Mouse (Mus musculus) embryonic facial prominence, embryonic 10.5 days (tissue): ENCODE data around the gene Pxdn. TPM values are rescaled to one million over a fixed set of nuclear protein-coding genes. Genes with fewer than 3 reads are reported as not detected.

ENCODE experiments used
- DNase-seq: peaks from one replicate; pipeline ENCODE4 v3.0.0-alpha.2; 2017; ENCODE audit warnings: low spot score
- H3K27ac ChIP-seq: fragments of 300-500 bp; sonication (generic); replicated peaks from 2 replicates; pipeline ENCODE4 v1.5.1; 2016; ENCODE audit warnings: mild to moderate bottlenecking
- H3K27me3 ChIP-seq: fragments of 300-500 bp; sonication (generic); replicated peaks from 2 replicates; pipeline ENCODE4 v1.6.1; 2016; ENCODE audit warnings: low read depth, mild to moderate bottlenecking; ENCODE audit not compliant: poor library complexity, severe bottlenecking
- H3K36me3 ChIP-seq: fragments of 300-500 bp; sonication (generic); replicated peaks from 2 replicates; pipeline ENCODE4 v1.6.1; 2016; ENCODE audit warnings: mild to moderate bottlenecking, moderate library complexity
- H3K4me1 ChIP-seq: fragments of 300-500 bp; sonication (generic); 2 replicates; pipeline ENCODE4 v1.6.1; 2016
- H3K4me3 ChIP-seq: fragments of 300-500 bp; sonication (generic); 2 replicates; pipeline ENCODE4 v1.5.1; 2016; ENCODE audit warnings: mild to moderate bottlenecking, moderate library complexity
- H3K9me3 ChIP-seq: fragments of 300-500 bp; sonication (generic); 2 replicates; pipeline ENCODE4 v1.6.1; 2016; ENCODE audit warnings: mild to moderate bottlenecking
- WGBS: fragments of 180-500 bp; shearing (Covaris S2); methylation state at CpG from one replicate; pipeline ENCODE4 v1.1.7; 2016; 5-methylcytosine and 5-hydroxymethylcytosine counted together
- polyA plus RNA-seq: library from polyadenylated mRNA; unstranded; fragments of >200 nt; fragmentation: Nextera tagmentation; extraction: Ambion mirVana; gene quantifications from 2 replicates; pipeline ENCODE4 v1.2.1, GENCODE M21; 2016

Pxdn gene
- polyA plus RNA-seq, 1 experiment from 2014 or later = 113 TPM

- WGBS = 79% methylated on average over 8 of the region's 8 CpGs
Measured at GRCm38 (mm10) chr12:29934120-29934581, 3.3 kb upstream of the Pxdn start.

DNA sequence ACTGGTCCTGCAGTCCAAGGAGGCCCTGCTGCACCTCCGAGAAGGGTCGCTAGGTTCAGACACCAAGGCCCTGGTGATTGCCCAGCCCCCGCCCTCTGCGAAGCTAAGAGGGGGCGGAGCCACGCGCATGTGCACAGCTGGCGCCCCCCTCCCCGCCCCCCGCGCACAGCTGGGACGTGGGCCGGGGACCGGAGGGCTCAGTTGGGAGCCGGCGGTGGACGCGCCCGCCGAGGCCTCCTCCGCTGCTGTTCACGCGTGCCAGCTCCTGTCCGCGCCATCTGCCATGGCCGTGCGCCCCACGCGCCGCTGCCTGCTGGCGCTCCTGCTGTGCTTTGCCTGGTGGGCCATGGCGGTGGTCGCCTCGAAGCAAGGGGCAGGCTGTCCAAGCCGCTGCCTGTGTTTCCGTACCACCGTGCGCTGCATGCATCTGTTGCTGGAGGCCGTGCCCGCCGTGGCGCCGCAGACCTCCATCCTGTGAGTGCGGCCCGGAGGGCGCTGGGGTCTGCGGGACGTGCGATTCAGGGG, 505 bp downstream of the Pxdn start:
- H3K36me3 ChIP-seq = peaks cover 24% of the 10 kb centered on the region
- peaks cover 45% of the 10 kb centered on the region for H3K4me1 ChIP-seq
- H3K27me3 ChIP-seq = peaks cover 4% of the 10 kb centered on the region
- WGBS = under 1% methylated on average over 45 of the region's 49 CpGs
- H3K27ac ChIP-seq = peak overlapping the region; percentile 99
- no peaks in the 10 kb centered on the region for H3K9me3 ChIP-seq
- DNase-seq = peak; percentile 92
- H3K4me3 ChIP-seq = peak overlapping the region; percentile 98

More at GRCm38 (mm10) chr12:29934120-29934581, 3.3 kb upstream of the Pxdn start:
- DNase-seq = no peak
- Histone ChIP-seq H3K27ac (no peak overlapping the region), H3K36me3 (no peaks in the 10 kb centered on the region), H3K4me3 (no peak overlapping the region), H3K27me3 (peaks cover 4% of the 10 kb centered on the region), H3K9me3 (no peaks in the 10 kb centered on the region), H3K4me1 (peaks cover 17% of the 10 kb centered on the region)

- Histone ChIP-seq H3K4me1 (peaks cover 42% of the 10 kb centered on the region), H3K9me3 (no peaks in the 10 kb centered on the region), H3K36me3 (peaks cover 28% of the 10 kb centered on the region), H3K27me3 (peaks cover 4% of the 10 kb centered on the region), H3K27ac (peak overlapping the region; percentile 99), H3K4me3 (peak overlapping the region; percentile 98)
- WGBS = under 1% methylated on average over 40 of the region's 40 CpGs
- peak; percentile 79 for DNase-seq
Measured at GRCm38 (mm10) chr12:29938376-29939041, 1.1 kb downstream of the Pxdn start.

- peaks cover 28% of the 10 kb centered on the region for H3K36me3 ChIP-seq
- H3K4me1 ChIP-seq = peaks cover 43% of the 10 kb centered on the region
- peaks cover 4% of the 10 kb centered on the region for H3K27me3 ChIP-seq
- H3K27ac ChIP-seq = peak overlapping the region; percentile 99
- H3K4me3 ChIP-seq = peak overlapping the region; percentile 98
- 6% methylated on average over 8 of the region's 8 CpGs for WGBS
- peak; percentile 39 for DNase-seq
- H3K9me3 ChIP-seq = no peaks in the 10 kb centered on the region
Measured at GRCm38 (mm10) chr12:29939261-29939671, 1.9 kb downstream of the Pxdn start.

- WGBS = 89% methylated on average over 2 of the region's 2 CpGs
- peaks cover 60% of the 10 kb centered on the region for H3K4me1 ChIP-seq
- DNase-seq = no peak
Measured at GRCm38 (mm10) chr12:29942435-29942834, 5.0 kb downstream of the Pxdn start.

GRCm38 (mm10) chr12:29944650-29945049, 7.2 kb downstream of the Pxdn start:
- no peaks in the 10 kb centered on the region for H3K9me3 ChIP-seq
- DNase-seq = no peak
- H3K27ac ChIP-seq = no peak overlapping the region
- no peak overlapping the region for H3K4me3 ChIP-seq
- peaks cover 62% of the 10 kb centered on the region for H3K4me1 ChIP-seq
- WGBS = 88% methylated on average over 3 of the region's 3 CpGs
- H3K27me3 ChIP-seq = no peaks in the 10 kb centered on the region
- H3K36me3 ChIP-seq = peaks cover 36% of the 10 kb centered on the region

More at GRCm38 (mm10) chr12:29942435-29942834, 5.0 kb downstream of the Pxdn start:
- Histone ChIP-seq H3K27me3 (no peaks in the 10 kb centered on the region), H3K36me3 (peaks cover 28% of the 10 kb centered on the region), H3K4me3 (no peak overlapping the region), H3K9me3 (no peaks in the 10 kb centered on the region), H3K27ac (no peak overlapping the region)

DNA sequence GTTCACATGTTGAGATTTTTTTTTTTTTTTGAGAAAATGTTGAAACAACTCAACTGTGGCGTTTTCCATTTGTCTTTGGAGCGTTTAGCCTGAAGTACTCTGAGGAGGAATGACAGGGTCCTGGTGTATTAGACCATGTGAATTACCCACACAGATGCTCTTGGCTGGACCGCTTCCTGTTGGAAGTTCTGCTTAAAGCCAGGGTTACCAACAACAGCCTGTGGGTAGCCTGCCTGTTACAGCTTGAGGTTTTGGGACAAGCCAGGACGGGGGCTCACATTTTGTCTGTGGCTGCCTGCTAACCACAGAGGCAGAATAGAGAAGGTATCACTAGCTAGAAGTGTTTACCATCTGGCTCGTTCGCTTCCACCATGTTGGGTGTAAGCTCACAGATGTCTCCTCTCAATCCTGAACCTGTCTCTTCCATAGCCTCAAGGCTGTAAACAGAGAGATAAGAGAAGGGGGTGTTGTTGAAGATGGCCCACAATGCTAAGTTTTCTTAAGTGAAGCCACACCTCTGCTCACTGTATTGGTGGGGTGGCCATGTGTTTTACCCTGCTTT, 7.9 kb downstream of the Pxdn start:
- 74% methylated on average over 6 of the region's 6 CpGs for WGBS
- DNase-seq = no peak

DNA sequence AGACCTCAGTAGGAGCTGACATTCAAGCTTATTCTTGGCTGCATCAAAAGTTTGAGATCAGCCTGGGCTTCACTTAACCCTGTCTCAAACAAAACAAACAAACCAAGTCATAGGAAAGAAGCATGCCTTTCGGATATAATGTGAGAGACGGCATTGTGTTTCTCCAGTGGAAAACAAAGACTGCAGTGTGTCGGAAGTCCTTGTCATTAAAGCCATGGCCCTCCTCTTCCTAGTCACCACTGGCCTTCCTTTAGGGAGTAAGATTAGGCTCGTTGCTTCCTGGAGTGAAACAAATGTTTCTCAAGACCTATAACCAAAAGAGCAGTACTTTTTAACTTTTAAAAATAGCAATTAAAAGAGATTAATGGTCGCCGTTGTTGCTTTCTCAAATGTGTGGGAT, 13.6 kb downstream of the Pxdn start:
- Histone ChIP-seq H3K27ac (no peak overlapping the region), H3K4me3 (no peak overlapping the region), H3K9me3 (no peaks in the 10 kb centered on the region), H3K4me1 (peaks cover 70% of the 10 kb centered on the region), H3K27me3 (no peaks in the 10 kb centered on the region), H3K36me3 (peaks cover 16% of the 10 kb centered on the region)
- no peak for DNase-seq
- 38% methylated on average over 6 of the region's 6 CpGs for WGBS

More for the DNA sequence above, 7.9 kb downstream of the Pxdn start:
- H3K27me3 ChIP-seq = no peaks in the 10 kb centered on the region
- H3K9me3 ChIP-seq = no peaks in the 10 kb centered on the region
- H3K4me3 ChIP-seq = no peak overlapping the region
- H3K4me1 ChIP-seq = peaks cover 61% of the 10 kb centered on the region
- H3K27ac ChIP-seq = no peak overlapping the region
- H3K36me3 ChIP-seq = peaks cover 37% of the 10 kb centered on the region

DNA sequence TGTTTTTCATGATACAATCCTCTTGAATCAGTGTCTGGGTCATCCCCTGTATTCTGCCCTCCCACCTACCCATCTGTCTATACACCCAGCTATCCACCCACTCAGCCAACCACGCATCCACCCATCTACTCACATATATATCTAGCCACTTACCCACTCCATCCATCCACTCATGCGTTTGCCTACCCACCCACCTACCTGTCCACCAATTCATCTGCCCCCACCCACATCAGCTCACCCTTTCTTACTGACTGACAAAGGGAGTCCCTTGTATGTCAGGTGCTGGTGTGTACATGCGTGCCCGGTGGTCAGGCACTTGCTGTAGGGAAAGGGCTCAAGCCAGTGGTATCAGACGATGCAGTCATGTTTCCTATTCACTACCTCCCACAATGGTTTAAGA, 14.1 kb downstream of the Pxdn start:
- DNase-seq = no peak
- Histone ChIP-seq H3K9me3 (no peaks in the 10 kb centered on the region), H3K27me3 (no peaks in the 10 kb centered on the region), H3K36me3 (peaks cover 17% of the 10 kb centered on the region), H3K4me3 (no peak overlapping the region), H3K27ac (no peak overlapping the region), H3K4me1 (peaks cover 66% of the 10 kb centered on the region)
- WGBS = 88% methylated on average over 5 of the region's 5 CpGs

GRCm38 (mm10) chr12:29952102-29952501, 14.7 kb downstream of the Pxdn start:
- 86% methylated on average over 6 of the region's 6 CpGs for WGBS
- Histone ChIP-seq H3K4me1 (peaks cover 72% of the 10 kb centered on the region), H3K4me3 (no peak overlapping the region), H3K27me3 (no peaks in the 10 kb centered on the region), H3K9me3 (no peaks in the 10 kb centered on the region), H3K36me3 (peaks cover 23% of the 10 kb centered on the region), H3K27ac (no peak overlapping the region)
- DNase-seq = no peak

DNA sequence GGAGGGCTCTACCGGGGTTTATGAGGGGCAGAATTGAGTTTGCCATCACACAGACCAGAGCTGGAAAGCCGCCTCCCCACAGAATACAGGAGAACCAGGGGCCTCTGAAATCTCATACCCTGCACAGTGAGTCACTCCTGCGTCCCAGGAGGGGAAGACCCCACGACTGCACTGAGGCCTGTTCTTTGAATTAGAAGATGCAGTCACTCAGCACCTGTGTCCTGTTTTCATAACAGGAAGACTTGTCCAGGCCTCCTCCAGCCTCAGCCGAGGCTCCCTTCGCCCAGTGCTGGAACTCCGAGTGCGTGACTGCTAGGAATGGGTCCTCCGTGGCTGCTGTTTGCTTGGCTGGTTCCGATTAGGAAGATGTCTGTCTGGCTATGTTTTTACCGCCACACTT, 16.6 kb downstream of the Pxdn start:
- peaks cover 24% of the 10 kb centered on the region for H3K36me3 ChIP-seq
- H3K4me3 ChIP-seq = no peak overlapping the region
- H3K27me3 ChIP-seq = no peaks in the 10 kb centered on the region
- peak overlapping the region; percentile 49; the same call in 1 of the 2 replicates for H3K27ac ChIP-seq
- peak; percentile 29 for DNase-seq
- no peaks in the 10 kb centered on the region for H3K9me3 ChIP-seq
- H3K4me1 ChIP-seq = peaks cover 65% of the 10 kb centered on the region
- 55% methylated on average over 11 of the region's 11 CpGs for WGBS

DNA sequence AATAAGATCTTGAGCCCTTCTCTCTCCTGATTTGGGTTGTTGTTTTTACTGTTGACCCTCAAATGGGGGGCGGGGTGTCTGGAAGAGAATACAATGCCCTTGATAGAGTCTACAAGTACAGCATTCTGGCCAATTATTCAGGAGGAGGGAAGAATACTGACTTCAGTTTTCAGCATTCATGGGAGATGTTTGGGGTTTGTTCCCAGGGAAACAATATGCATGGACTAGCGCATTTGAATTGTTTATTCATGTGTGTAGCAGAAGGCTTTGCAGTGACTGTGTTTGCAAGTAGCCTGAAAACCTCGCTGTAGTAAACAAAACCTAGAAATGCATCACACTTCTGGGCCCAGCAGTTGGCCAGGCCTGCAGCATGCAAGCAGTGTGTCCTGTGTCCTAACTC, 17.1 kb downstream of the Pxdn start:
- no peak for DNase-seq
- 80% methylated on average over 3 of the region's 3 CpGs for WGBS
- Histone ChIP-seq H3K9me3 (no peaks in the 10 kb centered on the region), H3K27ac (no peak overlapping the region), H3K27me3 (no peaks in the 10 kb centered on the region), H3K4me3 (no peak overlapping the region), H3K4me1 (peaks cover 60% of the 10 kb centered on the region), H3K36me3 (peaks cover 19% of the 10 kb centered on the region)

- 86% methylated on average over 12 of the region's 12 CpGs for WGBS
- Histone ChIP-seq H3K4me3 (no peak overlapping the region), H3K36me3 (peaks cover 9% of the 10 kb centered on the region; the same call in 1 of the 2 replicates), H3K4me1 (peaks cover 50% of the 10 kb centered on the region), H3K27me3 (no peaks in the 10 kb centered on the region), H3K27ac (no peak overlapping the region), H3K9me3 (no peaks in the 10 kb centered on the region)
- DNase-seq = no peak
Measured at GRCm38 (mm10) chr12:29956969-29957368, 19.6 kb downstream of the Pxdn start.
